Mouse (Mus musculus): ENCODE measurements around the gene Nisch. TPM values are rescaled to one million over a fixed set of nuclear protein-coding genes. Genes with fewer than 3 reads are reported as not detected.

The Nisch gene
- polyA plus RNA-seq, 1 experiment, result 257 TPM

DNA sequence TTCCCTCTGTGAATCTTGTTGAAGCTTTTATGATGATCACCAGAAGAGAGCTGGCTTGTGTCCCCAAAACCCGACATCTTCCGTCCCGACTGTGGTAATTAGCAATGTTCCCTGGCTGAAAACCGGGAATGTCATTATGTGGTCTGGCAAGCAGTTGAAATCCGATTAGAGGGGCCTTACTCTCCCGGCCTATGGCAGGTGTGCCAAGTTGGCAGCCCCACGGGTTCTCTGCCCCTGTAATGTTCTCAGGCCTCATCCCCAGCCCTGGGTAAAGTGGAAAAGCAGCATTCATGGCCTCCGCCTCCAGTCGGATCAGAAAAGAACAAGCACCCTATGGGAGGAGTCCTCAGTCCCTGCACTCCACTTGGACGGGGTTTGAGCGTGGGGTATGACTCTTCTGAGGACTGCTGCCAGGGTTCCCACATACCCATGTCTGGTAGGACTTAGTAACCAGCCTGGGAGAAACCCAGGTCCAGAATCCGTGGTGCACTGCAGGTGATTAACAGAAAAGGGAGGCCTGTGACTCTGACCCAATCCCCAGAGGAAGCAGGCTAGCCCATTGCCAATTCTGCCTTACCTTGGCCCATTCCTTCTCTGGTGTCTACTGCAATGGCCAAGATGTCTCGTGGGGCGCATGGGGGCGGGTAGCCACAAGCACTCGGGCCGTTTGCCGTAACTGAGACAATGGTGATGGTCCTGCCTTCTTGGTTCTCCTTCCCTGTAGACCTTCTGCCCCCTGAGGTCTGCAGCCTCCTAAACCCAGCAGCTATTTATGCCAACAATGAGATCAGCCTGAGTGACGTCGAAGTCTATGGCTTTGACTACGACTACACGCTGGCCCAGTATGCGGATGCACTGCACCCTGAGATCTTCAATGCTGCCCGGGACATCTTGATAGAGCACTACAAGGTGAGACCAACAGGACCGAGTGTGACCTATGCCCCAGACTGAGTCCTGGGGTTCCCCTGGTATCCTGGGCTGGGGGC is 82.4 kb downstream of the Nisch start:
- TF ChIP-seq POLR2A (IDR thresholded peaks at IDR 0.05; ENCODE audit: low read depth, low read length) (no peak), CTCF (IDR thresholded peaks at IDR 0.05; ENCODE audit: extremely low read depth, insufficient read depth, insufficient read length, insufficient replicate concordance) (no peak)
- WGBS, result 91% methylated on average over 25 of the region's 25 CpGs
- peaks cover 12% of the 10 kb centered on the region for H3K4me1 ChIP-seq (ENCODE audit: control insufficient read depth, insufficient read depth, insufficient read length)
- no peak for DNase-seq (ENCODE audit: low read depth in 1 of 2, low spot score in 2 of 2)
- H3K36me3 ChIP-seq (ENCODE audit: control insufficient read depth, insufficient read depth, low read length), result no peaks in the 10 kb centered on the region
- H3K27me3 ChIP-seq (ENCODE audit: control insufficient read depth, insufficient read depth, low read length), result 0 out of 2 replicates have a peak, but pooled peaks cover 1% of the 10 kb centered on the region
- no peak overlapping the region for H3K4me3 ChIP-seq (ENCODE audit: extremely low read depth, insufficient read depth, insufficient read length)
- H3K27ac ChIP-seq (ENCODE audit: insufficient read depth, low read length), result no peak overlapping the region

DNA sequence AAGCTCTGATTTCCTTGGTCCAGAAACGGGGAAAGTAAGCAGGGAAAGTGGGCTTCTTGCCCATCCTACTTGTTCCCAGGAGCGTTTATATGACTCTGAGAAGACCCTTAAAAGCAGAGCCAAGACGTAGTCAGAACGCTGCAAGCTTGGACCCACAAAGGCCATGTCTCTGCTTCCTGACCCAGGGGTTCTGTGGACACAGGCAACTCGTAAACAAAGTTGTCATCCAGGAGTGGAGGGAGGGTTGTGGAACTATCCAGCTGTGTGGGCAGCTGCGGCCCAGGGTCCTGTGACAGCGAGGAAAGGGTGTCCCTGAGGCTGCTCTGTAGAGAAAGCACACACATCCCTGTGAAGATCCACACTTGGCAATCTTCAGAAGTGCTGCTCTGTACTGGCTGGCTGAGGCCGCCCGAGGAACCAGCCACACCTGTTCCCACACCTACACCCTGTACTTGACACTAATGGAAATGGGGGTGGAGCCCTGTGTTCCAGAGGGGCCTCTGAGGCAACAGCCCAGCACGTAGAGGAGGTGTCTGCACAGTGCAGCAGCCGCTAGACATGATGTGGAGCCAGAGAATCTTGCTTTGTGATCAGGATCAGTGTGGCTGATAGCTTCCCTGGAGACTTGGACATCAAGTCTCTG is 83.6 kb downstream of the Nisch start:
- 0 out of 2 replicates have a peak, but pooled peaks cover 1% of the 10 kb centered on the region for H3K27me3 ChIP-seq (ENCODE audit: control insufficient read depth, insufficient read depth, low read length)

GRCm38 (mm10) chr14:31132491-31132975 is 84.2 kb downstream of the Nisch start:
- WGBS, result 91% methylated on average over 7 of the region's 7 CpGs
- Histone ChIP-seq H3K36me3 (ENCODE audit: control insufficient read depth, insufficient read depth, low read length) (no peaks in the 10 kb centered on the region), H3K4me3 (ENCODE audit: extremely low read depth, insufficient read depth, insufficient read length) (no peak overlapping the region), H3K4me1 (ENCODE audit: control insufficient read depth, insufficient read depth, insufficient read length) (peaks cover 12% of the 10 kb centered on the region), H3K27ac (ENCODE audit: insufficient read depth, low read length) (no peak overlapping the region), H3K27me3 (ENCODE audit: control insufficient read depth, insufficient read depth, low read length) (0 out of 2 replicates have a peak, but pooled peaks cover 1% of the 10 kb centered on the region)
- DNase-seq (ENCODE audit: low read depth in 1 of 2, low spot score in 2 of 2), result no peak
- TF ChIP-seq POLR2A (IDR thresholded peaks at IDR 0.05; ENCODE audit: low read depth, low read length) (no peak), CTCF (IDR thresholded peaks at IDR 0.05; ENCODE audit: extremely low read depth, insufficient read depth, insufficient read length, insufficient replicate concordance) (no peak)

More for the DNA sequence above, 83.6 kb downstream of the Nisch start:
- no peak overlapping the region for H3K4me3 ChIP-seq (ENCODE audit: extremely low read depth, insufficient read depth, insufficient read length)
- no peak for DNase-seq (ENCODE audit: low read depth in 1 of 2, low spot score in 2 of 2)
- 92% methylated on average over 11 of the region's 11 CpGs for WGBS
- H3K27ac ChIP-seq (ENCODE audit: insufficient read depth, low read length), result no peak overlapping the region
- no peak for TF ChIP-seq CTCF (IDR thresholded peaks at IDR 0.05; ENCODE audit: extremely low read depth, insufficient read depth, insufficient read length, insufficient replicate concordance)
- H3K36me3 ChIP-seq (ENCODE audit: control insufficient read depth, insufficient read depth, low read length), result no peaks in the 10 kb centered on the region
- peaks cover 12% of the 10 kb centered on the region for H3K4me1 ChIP-seq (ENCODE audit: control insufficient read depth, insufficient read depth, insufficient read length)

- H3K4me3 ChIP-seq (ENCODE audit: extremely low read depth, insufficient read depth, insufficient read length), result no peak overlapping the region
- 0 out of 2 replicates have a peak, but pooled peaks cover 1% of the 10 kb centered on the region for H3K27me3 ChIP-seq (ENCODE audit: control insufficient read depth, insufficient read depth, low read length)
- TF ChIP-seq POLR2A (IDR thresholded peaks at IDR 0.05; ENCODE audit: low read depth, low read length), result no peak
- no peak for TF ChIP-seq CTCF (IDR thresholded peaks at IDR 0.05; ENCODE audit: extremely low read depth, insufficient read depth, insufficient read length, insufficient replicate concordance)
- no peak overlapping the region for H3K27ac ChIP-seq (ENCODE audit: insufficient read depth, low read length)
- H3K4me1 ChIP-seq (ENCODE audit: control insufficient read depth, insufficient read depth, insufficient read length), result peaks cover 16% of the 10 kb centered on the region
- no peak for DNase-seq (ENCODE audit: low read depth in 1 of 2, low spot score in 2 of 2)
- 48% methylated on average over 6 of the region's 6 CpGs for WGBS
- H3K36me3 ChIP-seq (ENCODE audit: control insufficient read depth, insufficient read depth, low read length), result no peaks in the 10 kb centered on the region
Measured at GRCm38 (mm10) chr14:31132031-31132430, 84.7 kb downstream of the Nisch start.

- DNase-seq (ENCODE audit: low read depth in 1 of 2, low spot score in 2 of 2), result no peak
- WGBS, result 4% methylated on average over 43 of the region's 43 CpGs
- H3K4me1 ChIP-seq (ENCODE audit: control insufficient read depth, insufficient read depth, insufficient read length), result peaks cover 16% of the 10 kb centered on the region
Measured at GRCm38 (mm10) chr14:31131272-31131821, 85.4 kb downstream of the Nisch start.

More at GRCm38 (mm10) chr14:31131272-31131821, 85.4 kb downstream of the Nisch start:
- H3K4me3 ChIP-seq (ENCODE audit: extremely low read depth, insufficient read depth, insufficient read length), result peak overlapping the region; percentile 74
- no peak overlapping the region for H3K27ac ChIP-seq (ENCODE audit: insufficient read depth, low read length)
- no peak for TF ChIP-seq CTCF (IDR thresholded peaks at IDR 0.05; ENCODE audit: extremely low read depth, insufficient read depth, insufficient read length, insufficient replicate concordance)
- TF ChIP-seq POLR2A (IDR thresholded peaks at IDR 0.05; ENCODE audit: low read depth, low read length), result no peak
- no peaks in the 10 kb centered on the region for H3K36me3 ChIP-seq (ENCODE audit: control insufficient read depth, insufficient read depth, low read length)
- H3K27me3 ChIP-seq (ENCODE audit: control insufficient read depth, insufficient read depth, low read length), result 0 out of 2 replicates have a peak, but pooled peaks cover 1% of the 10 kb centered on the region
